Mouse (Mus musculus): ENCODE data around the gene Rorb. TPM values are rescaled to one million over a fixed set of nuclear protein-coding genes. Genes with fewer than 3 reads are reported as not detected.
A peak's percentile ranks its signal among the peaks of the same experiment; 100 is the strongest.

The Rorb gene
- polyA plus RNA-seq, 1 experiment from 2014 or later = 0.38 TPM

GRCm38 (mm10) chr19:18945265-18945664, 165.7 kb downstream of the Rorb start:
- Histone ChIP-seq H3K9ac (no peak overlapping the region), H3K27me3 (replicated peaks) (no peaks in the 10 kb centered on the region), H3K36me3 (no peaks in the 10 kb centered on the region), H3K27ac (ENCODE audit: poor library complexity, severe bottlenecking) (no peak overlapping the region), H3K4me3 (no peak overlapping the region), H3K4me2 (no peak overlapping the region), H3K9me3 (replicated peaks) (no peaks in the 10 kb centered on the region), H3K4me1 (replicated peaks) (no peaks in the 10 kb centered on the region)
- ATAC-seq (ENCODE audit: insufficient number of reproducible peaks, low FRiP score) = no peak
- WGBS = 75% methylated on average over 3 of the region's 3 CpGs

GRCm38 (mm10) chr19:18941391-18941790, 169.6 kb downstream of the Rorb start:
- Histone ChIP-seq H3K27me3 (replicated peaks) (no peaks in the 10 kb centered on the region), H3K4me1 (replicated peaks) (no peaks in the 10 kb centered on the region), H3K9ac (no peak overlapping the region), H3K27ac (ENCODE audit: poor library complexity, severe bottlenecking) (no peak overlapping the region), H3K4me3 (no peak overlapping the region), H3K9me3 (replicated peaks) (no peaks in the 10 kb centered on the region), H3K36me3 (no peaks in the 10 kb centered on the region), H3K4me2 (no peak overlapping the region)
- 85% methylated on average over 6 of the region's 6 CpGs for WGBS
- ATAC-seq (ENCODE audit: insufficient number of reproducible peaks, low FRiP score) = no peak

- Histone ChIP-seq H3K4me1 (replicated peaks) (no peaks in the 10 kb centered on the region), H3K36me3 (no peaks in the 10 kb centered on the region), H3K27me3 (replicated peaks) (no peaks in the 10 kb centered on the region), H3K27ac (ENCODE audit: poor library complexity, severe bottlenecking) (no peak overlapping the region), H3K9ac (no peak overlapping the region), H3K9me3 (replicated peaks) (no peaks in the 10 kb centered on the region), H3K4me2 (no peak overlapping the region), H3K4me3 (no peak overlapping the region)
- no peak for ATAC-seq (ENCODE audit: insufficient number of reproducible peaks, low FRiP score)
Observed at GRCm38 (mm10) chr19:18911755-18912340, 199.1 kb downstream of the Rorb start.

DNA sequence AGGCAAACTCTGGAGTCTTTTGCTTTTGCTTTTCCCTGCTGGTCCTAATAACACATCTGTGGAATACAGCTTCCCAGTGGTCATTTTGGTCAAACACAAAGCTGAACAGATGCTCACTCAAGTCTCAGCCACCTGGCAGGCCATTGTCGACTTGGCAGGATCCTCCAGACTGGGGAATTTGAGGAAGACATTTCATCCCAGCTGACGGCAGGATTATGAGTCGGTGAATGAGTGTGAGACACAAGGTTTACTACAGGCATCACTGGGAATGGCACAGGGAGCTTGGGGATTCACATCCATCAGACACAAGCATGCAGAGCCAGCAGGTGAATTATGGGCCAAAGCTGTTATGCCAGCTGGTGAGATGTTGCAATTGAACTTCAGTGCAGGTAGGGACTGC, 201.4 kb downstream of the Rorb start:
- ATAC-seq (ENCODE audit: insufficient number of reproducible peaks, low FRiP score) = no peak
- H3K9me3 ChIP-seq (replicated peaks) = no peaks in the 10 kb centered on the region
- H3K4me2 ChIP-seq = no peak overlapping the region
- no peak overlapping the region for H3K4me3 ChIP-seq
- no peak overlapping the region for H3K27ac ChIP-seq (ENCODE audit: poor library complexity, severe bottlenecking)
- no peaks in the 10 kb centered on the region for H3K4me1 ChIP-seq (replicated peaks)
- no peak overlapping the region for H3K9ac ChIP-seq
- no peaks in the 10 kb centered on the region for H3K27me3 ChIP-seq (replicated peaks)
- 76% methylated on average over 3 of the region's 3 CpGs for WGBS
- no peaks in the 10 kb centered on the region for H3K36me3 ChIP-seq

DNA sequence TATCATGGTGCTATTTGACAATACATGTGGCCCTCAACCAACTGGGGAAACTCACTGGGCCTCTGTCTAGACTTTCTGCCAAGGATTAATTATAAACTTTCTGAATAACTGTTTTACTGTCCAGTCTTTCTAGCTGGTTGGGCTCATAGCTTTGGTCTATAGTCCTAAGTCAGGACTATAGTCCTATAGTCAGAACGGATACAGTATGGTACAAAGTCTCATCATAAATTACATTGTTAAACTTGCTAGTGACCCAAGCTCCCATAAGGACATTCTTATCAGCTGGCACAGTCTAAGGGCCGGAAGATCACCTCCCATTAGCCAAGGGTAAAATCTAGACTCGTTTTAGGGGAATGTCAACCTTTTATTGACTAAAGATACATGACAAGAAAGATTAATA, 205.5 kb downstream of the Rorb start:
- no peaks in the 10 kb centered on the region for H3K27me3 ChIP-seq (replicated peaks)
- H3K36me3 ChIP-seq = no peaks in the 10 kb centered on the region
- H3K27ac ChIP-seq (ENCODE audit: poor library complexity, severe bottlenecking) = no peak overlapping the region
- WGBS = 53% methylated on average over 3 of the region's 3 CpGs
- no peaks in the 10 kb centered on the region for H3K9me3 ChIP-seq (replicated peaks)
- H3K4me3 ChIP-seq = no peak overlapping the region
- H3K4me2 ChIP-seq = no peak overlapping the region
- no peaks in the 10 kb centered on the region for H3K4me1 ChIP-seq (replicated peaks)
- no peak for ATAC-seq (ENCODE audit: insufficient number of reproducible peaks, low FRiP score)
- H3K9ac ChIP-seq = no peak overlapping the region

GRCm38 (mm10) chr19:18902694-18903067, 208.3 kb downstream of the Rorb start:
- ATAC-seq (ENCODE audit: insufficient number of reproducible peaks, low FRiP score) = no peak
- Histone ChIP-seq H3K27me3 (replicated peaks) (no peaks in the 10 kb centered on the region), H3K9me3 (replicated peaks) (no peaks in the 10 kb centered on the region), H3K27ac (ENCODE audit: poor library complexity, severe bottlenecking) (no peak overlapping the region), H3K4me3 (no peak overlapping the region), H3K9ac (no peak overlapping the region), H3K4me2 (no peak overlapping the region), H3K4me1 (replicated peaks) (no peaks in the 10 kb centered on the region), H3K36me3 (no peaks in the 10 kb centered on the region)
- 82% methylated on average over 6 of the region's 6 CpGs for WGBS

GRCm38 (mm10) chr19:18902041-18902693, 208.8 kb downstream of the Rorb start:
- H3K27me3 ChIP-seq (replicated peaks) = no peaks in the 10 kb centered on the region
- no peaks in the 10 kb centered on the region for H3K4me1 ChIP-seq (replicated peaks)
- no peak overlapping the region for H3K27ac ChIP-seq (ENCODE audit: poor library complexity, severe bottlenecking)
- WGBS = 78% methylated on average over 15 of the region's 15 CpGs
- H3K36me3 ChIP-seq = no peaks in the 10 kb centered on the region
- no peak overlapping the region for H3K4me3 ChIP-seq
- no peak overlapping the region for H3K4me2 ChIP-seq
- no peak overlapping the region for H3K9ac ChIP-seq
- ATAC-seq (ENCODE audit: insufficient number of reproducible peaks, low FRiP score) = no peak
- H3K9me3 ChIP-seq (replicated peaks) = no peaks in the 10 kb centered on the region

DNA sequence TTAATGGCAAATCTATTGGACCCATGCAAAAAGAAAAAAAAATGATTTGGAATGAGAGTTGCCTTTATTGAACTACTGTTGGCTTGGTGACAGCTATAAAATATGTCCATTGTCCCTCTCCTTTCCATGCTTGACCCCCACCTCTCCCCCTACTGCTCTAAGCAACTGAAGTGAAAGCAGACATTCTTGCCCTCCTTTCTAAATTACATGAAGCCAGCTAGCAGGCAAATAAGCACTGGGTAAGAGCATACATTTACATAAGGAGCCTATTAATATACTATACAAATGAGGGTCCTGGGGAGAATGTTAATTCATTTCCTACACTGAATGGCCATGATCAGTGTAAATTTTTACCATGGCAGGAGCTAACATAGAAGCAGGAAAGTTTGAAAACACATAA, 212.8 kb downstream of the Rorb start:
- H3K9ac ChIP-seq = no peak overlapping the region
- no peak for ATAC-seq (ENCODE audit: insufficient number of reproducible peaks, low FRiP score)
- no peak overlapping the region for H3K4me3 ChIP-seq
- H3K9me3 ChIP-seq (replicated peaks) = no peaks in the 10 kb centered on the region
- no peaks in the 10 kb centered on the region for H3K36me3 ChIP-seq
- H3K27me3 ChIP-seq (replicated peaks) = no peaks in the 10 kb centered on the region
- no peak overlapping the region for H3K27ac ChIP-seq (ENCODE audit: poor library complexity, severe bottlenecking)
- no peak overlapping the region for H3K4me2 ChIP-seq
- no peaks in the 10 kb centered on the region for H3K4me1 ChIP-seq (replicated peaks)

GRCm38 (mm10) chr19:18890216-18890615, 220.8 kb downstream of the Rorb start:
- Histone ChIP-seq H3K27me3 (replicated peaks) (no peaks in the 10 kb centered on the region; the same call in 1 of the 2 replicates), H3K4me2 (no peak overlapping the region), H3K36me3 (no peaks in the 10 kb centered on the region), H3K4me3 (no peak overlapping the region), H3K9me3 (replicated peaks) (no peaks in the 10 kb centered on the region), H3K9ac (no peak overlapping the region), H3K4me1 (replicated peaks) (no peaks in the 10 kb centered on the region; the same call in 1 of the 2 replicates), H3K27ac (ENCODE audit: poor library complexity, severe bottlenecking) (no peak overlapping the region)
- no peak for ATAC-seq (ENCODE audit: insufficient number of reproducible peaks, low FRiP score)
- WGBS = 64% methylated on average over 4 of the region's 4 CpGs

- H3K4me3 ChIP-seq = peak overlapping the region; percentile 37; the same call in 1 of the 2 replicates
- H3K36me3 ChIP-seq = no peaks in the 10 kb centered on the region
- H3K4me2 ChIP-seq = peak overlapping the region; percentile 62
- no peaks in the 10 kb centered on the region; the same call in 1 of the 2 replicates for H3K4me1 ChIP-seq (replicated peaks)
- no peak overlapping the region for H3K9ac ChIP-seq
- H3K27ac ChIP-seq (ENCODE audit: poor library complexity, severe bottlenecking) = no peak overlapping the region
- no peaks in the 10 kb centered on the region; the same call in 1 of the 2 replicates for H3K27me3 ChIP-seq (replicated peaks)
- H3K9me3 ChIP-seq (replicated peaks) = no peaks in the 10 kb centered on the region
- no peak for ATAC-seq (ENCODE audit: insufficient number of reproducible peaks, low FRiP score)
- WGBS = 92% methylated on average over 1 of the region's 1 CpGs
Observed at GRCm38 (mm10) chr19:18889632-18890031, 221.4 kb downstream of the Rorb start.

DNA sequence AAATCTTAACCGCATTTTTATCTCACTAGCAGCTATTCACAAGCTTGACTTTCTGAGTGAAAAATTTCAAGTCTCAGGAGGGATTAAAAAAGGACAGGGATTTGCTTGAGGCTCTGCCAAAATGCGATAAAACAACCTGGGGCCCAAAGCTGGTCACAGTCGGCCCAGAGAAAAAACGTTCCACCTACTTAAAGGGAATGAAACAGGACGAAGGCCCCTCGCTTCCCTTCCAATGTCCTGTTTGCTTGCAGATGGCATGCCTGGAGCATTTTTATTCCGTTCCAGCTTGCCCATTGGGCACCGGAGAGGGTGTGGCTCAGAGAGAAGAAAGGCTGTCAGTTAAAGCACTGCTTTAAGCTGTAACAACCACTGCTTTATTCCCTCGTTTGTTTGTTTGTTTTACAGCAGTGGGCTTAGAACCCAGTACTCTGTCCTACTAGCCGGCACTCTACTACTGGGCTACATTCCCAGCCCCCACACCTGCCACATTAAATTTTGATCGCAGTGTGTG, 221.8 kb downstream of the Rorb start:
- Histone ChIP-seq H3K4me2 (peak overlapping the region; percentile 62), H3K27me3 (replicated peaks) (no peaks in the 10 kb centered on the region; the same call in 1 of the 2 replicates), H3K27ac (ENCODE audit: poor library complexity, severe bottlenecking) (no peak overlapping the region), H3K4me1 (replicated peaks) (no peaks in the 10 kb centered on the region; the same call in 1 of the 2 replicates), H3K9ac (peak overlapping the region; percentile 48; the same call in 1 of the 2 replicates), H3K36me3 (no peaks in the 10 kb centered on the region), H3K4me3 (peak overlapping the region; percentile 37), H3K9me3 (replicated peaks) (no peaks in the 10 kb centered on the region)
- WGBS = 19% methylated on average over 11 of the region's 11 CpGs
- no peak for ATAC-seq (ENCODE audit: insufficient number of reproducible peaks, low FRiP score)
